ENCODE assay signal across 8 mouse cellular contexts in genomic region chr10:68795466-68795865, GRCm38 (mm10).
DNase-seq lines count a peak whose midpoint lies in the region; ATAC-seq and TF ChIP-seq lines count a peak whose summit lies in the region.

No protein-coding gene starts in this region.

- H3K79me2 ChIP-seq in myocyte (ENCODE audit: control insufficient read depth, insufficient read depth) = no peaks in the 10 kb centered on the region

- TF ChIP-seq POLR2A in kidney, adult 2 months (IDR thresholded peaks at IDR 0.05; ENCODE audit: low read depth, low read length) = no peak
- TF ChIP-seq POLR2A in myocyte (IDR thresholded peaks at IDR 0.05; ENCODE audit: insufficient read length, low read depth) = no peak

- H3K27ac ChIP-seq in kidney, adult 2 months (ENCODE audit: insufficient read depth, low read depth, low read length) = peak overlapping the region; percentile 91

- H3K27me3 ChIP-seq in kidney, adult 2 months (replicated peaks; ENCODE audit: control insufficient read depth, insufficient read depth, low read length) = no peaks in the 10 kb centered on the region
- H3K27me3 ChIP-seq in myocyte (ENCODE audit: control insufficient read depth, insufficient read depth, insufficient read length) = no peaks in the 10 kb centered on the region

- peak; percentile 4 for DNase-seq in left cerebral cortex, postnatal 4 days
- DNase-seq in left cerebral cortex, adult 18-20 months (ENCODE audit: low spot score in 2 of 2) = no peak
- peak; percentile 2 for DNase-seq in T-cell, adult 2 months (ENCODE audit: low spot score)
- DNase-seq in gastrocnemius, postnatal 14 days = peak; percentile 26
- DNase-seq in kidney, adult 2 months = peak; percentile 86

- 12% methylated on average over 3 of the region's 3 CpGs for WGBS in kidney, adult 2 months

- H3K36me3 ChIP-seq in kidney, adult 2 months (ENCODE audit: control insufficient read depth, insufficient read depth, low read length) = no peaks in the 10 kb centered on the region
- no peaks in the 10 kb centered on the region for H3K36me3 ChIP-seq in myocyte (ENCODE audit: control insufficient read depth, insufficient read depth)

- H3ac ChIP-seq in myocyte (ENCODE audit: control insufficient read depth, insufficient read length) = no peak overlapping the region

- ATAC-seq in erythroid progenitor cell, adult 5-6 weeks (replicated peaks; ENCODE audit: low FRiP score, poor library complexity, severe bottlenecking) = no peak
- ATAC-seq in megakaryocyte progenitor cell, adult 5-6 weeks (replicated peaks; ENCODE audit: poor library complexity) = no peak; the same call in 1 of the 2 replicates

- peak overlapping the region; percentile 36 for H3K4me2 ChIP-seq in myocyte (ENCODE audit: low read depth)

- H3K4me1 ChIP-seq in kidney, adult 2 months (ENCODE audit: control insufficient read depth, insufficient read depth, low read length) = 0 out of 2 replicates have a peak, but pooled peaks cover 2% of the 10 kb centered on the region

- no peak overlapping the region; the same call in 1 of the 2 replicates for H3K4me3 ChIP-seq in kidney, adult 2 months (ENCODE audit: insufficient read depth, low read depth, low read length)
- H3K4me3 ChIP-seq in myocyte = no peak overlapping the region

- TF ChIP-seq CTCF in kidney, adult 2 months (conservative IDR thresholded peaks at IDR 0.05; ENCODE audit: insufficient read depth, insufficient read length, low read depth, low read length) = no peak

- intact Hi-C loops in left cerebral cortex, postnatal 4 days (cut with DNase I) = no loop called here
- intact Hi-C loops in gastrocnemius, postnatal 14 days (cut with DNase I; ENCODE audit: low total_unique reads) = no loop called here

TF ChIP-seq in myocyte, 11 proteins besides CTCF, POLR2A, EP300 and RAD21:
- no peak for TF ChIP-seq TCF12 (IDR thresholded peaks at IDR 0.05; ENCODE audit: insufficient read depth, poor library complexity, severe bottlenecking)
- no peak for TF ChIP-seq REST (IDR thresholded peaks at IDR 0.05; ENCODE audit: insufficient read depth, insufficient read length)
- no peak for TF ChIP-seq CEBPB (IDR thresholded peaks at IDR 0.05; ENCODE audit: insufficient read depth, poor library complexity, severe bottlenecking)

Comparison
In these comparisons a context has a peak if more than half of its experiments do, and no peak if none do; other contexts are left out.
1. DNase-seq: peak in left cerebral cortex, postnatal 4 days (single experiment), T-cell, adult 2 months (single experiment), gastrocnemius, postnatal 14 days (single experiment) and kidney, adult 2 months (single experiment); none in left cerebral cortex, adult 18-20 months (0 of 2).